Mouse (Mus musculus) CD8-positive naive resting alpha-beta T cell, adult 2 months (primary cell): ENCODE results near the gene Tap2.
A peak's percentile ranks its signal among the peaks of the same experiment; 100 is the strongest.

Experiments used
- DNase-seq, 2 experiments: peaks; one replicate each; pipeline ENCODE4 v3.0.0; 2022; ENCODE audit warnings: low read depth in 2 of 2, low spot score in 2 of 2

The Tap2 gene

DNA sequence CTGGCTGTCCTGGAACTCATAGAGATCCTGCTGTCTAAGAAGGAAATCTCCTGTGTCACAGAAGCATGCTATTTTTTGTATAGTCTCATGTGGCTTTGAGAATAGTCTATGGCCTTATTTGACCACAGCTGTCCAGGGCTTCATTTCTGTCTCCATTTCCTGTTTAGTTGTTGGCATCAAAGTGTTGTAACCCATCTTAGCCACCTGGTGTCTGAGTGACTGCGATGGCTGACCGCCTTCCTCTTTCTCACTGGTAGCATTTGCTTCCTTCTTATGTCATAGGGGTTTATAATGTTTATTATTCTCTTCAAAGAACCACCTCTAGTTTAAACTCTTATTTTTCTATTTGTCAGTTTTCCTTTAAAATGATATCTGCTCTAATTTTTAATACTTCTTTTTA lies 45.4 kb downstream of the Tap2 start:
- DNase-seq = no peak

DNA sequence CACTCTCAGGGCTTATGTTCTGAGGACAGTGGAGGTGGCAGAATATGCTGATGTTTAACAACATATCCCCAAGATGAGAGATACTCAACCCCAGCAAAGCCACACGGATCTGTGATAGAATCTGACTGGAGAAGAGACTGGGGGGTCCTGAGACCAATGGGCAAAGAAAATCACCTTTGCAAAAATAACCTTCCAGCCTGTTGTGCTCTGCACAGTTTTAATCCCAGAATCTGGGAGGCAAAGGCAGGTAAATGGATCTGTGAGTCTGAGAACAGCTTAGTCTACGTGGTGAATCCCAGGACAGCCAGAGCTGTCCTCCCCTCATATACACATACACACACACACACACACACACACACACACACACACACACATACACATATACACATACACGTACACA lies 46.0 kb downstream of the Tap2 start:
- DNase-seq = no peak

DNA sequence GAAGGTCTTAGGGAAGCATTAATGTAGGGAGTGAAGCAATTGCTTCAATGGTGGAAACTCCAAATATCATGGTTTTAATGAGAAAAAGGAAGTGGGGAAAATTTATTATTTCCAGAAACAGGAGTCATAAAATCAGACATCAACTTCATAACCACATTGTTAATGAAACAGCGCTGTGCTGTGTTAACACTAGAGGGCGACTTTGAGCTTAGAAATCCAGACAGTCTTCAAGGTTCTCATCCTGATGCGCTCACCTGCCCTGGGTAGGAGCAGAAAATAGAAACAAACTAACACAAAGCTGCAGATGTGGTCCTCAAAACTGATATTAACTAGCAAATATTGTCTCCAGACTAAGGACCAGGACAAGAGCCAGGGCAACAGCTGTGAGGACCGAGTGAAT lies 46.6 kb downstream of the Tap2 start:
- peak in 1 of 2 experiments; percentile 72 for DNase-seq

DNA sequence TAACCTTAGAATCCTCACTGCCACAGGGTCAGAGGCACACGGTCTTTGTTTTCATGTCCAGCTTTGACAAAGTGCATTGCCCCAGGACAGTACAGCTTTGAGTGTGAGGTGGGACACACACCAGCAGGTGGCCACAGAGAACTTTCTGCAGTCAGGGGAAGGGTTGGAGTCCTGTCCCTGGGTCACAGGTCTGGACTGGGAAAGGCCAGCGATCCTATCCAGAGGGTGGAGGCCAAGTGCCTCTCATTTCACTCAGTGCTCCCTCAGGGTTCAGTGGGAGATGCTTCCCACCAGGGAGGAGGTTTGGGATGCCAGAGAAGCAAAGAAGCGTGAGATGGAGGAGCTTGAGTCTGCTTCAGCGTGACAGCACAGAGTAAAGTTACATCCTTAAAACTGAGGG lies 48.3 kb downstream of the Tap2 start:
- no peak for DNase-seq

DNA sequence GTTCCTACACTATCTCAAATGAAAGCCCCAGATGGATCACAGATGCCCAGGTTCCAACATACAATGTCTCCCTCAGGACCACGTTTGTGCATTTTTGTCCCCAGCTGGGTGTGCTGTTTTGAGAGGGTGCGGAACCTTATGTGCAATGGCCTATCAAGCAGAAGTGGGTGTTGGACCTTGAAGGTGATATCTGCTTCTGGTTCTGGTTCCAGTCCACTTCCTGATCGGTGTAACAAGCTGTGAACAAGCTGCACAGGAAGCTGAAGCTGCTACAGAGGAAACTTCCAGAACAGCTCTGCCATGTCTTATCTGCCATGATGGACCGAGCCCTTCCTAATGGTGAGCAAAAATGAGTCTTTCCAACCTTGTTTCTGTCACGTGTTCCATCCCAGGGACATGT lies 53.2 kb downstream of the Tap2 start:
- DNase-seq = no peak

DNA sequence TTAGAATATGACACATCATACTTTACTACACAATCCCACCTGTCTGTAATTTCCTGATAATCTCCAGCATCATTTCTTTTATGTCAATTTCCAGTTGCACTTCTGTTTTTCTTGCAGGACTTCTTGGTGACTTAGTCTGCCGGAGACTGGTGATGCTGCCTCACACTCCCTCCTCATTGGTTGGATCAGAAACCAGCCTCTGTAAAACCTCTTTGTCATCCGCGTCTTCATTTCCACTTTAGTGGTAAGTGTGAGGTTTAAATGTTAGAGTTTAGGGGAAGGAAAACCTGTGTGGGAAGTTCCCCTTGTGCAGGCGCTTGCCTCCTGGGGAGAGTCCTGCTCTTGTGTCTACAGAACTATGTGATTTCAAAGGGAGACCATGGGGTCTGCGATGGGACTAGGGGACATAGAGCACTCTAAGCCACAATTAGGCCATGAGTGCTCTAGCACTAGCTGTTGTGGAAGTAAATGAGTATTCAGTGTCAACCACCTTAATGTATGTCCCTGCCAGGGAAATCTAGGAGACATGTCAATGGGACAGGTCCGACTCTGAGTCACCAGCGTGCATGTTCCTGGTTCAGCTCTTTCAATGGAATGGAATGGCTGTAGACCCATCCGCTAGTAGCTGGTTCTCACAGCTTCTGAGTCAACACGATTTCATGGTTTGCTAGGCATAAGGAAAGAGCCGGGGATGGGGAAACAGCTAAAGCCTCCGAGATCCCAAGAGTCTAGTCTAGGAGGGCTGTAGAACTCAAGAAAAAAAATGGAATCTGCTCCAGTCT lies 54.5 kb downstream of the Tap2 start, which contains the start of gene H2-Ab1:
Gene H2-Ab1 (plus strand): TSS at position 96 of the 782 bp plus-strand sequence.
- DNase-seq = peak; percentile 76 to 85

DNA sequence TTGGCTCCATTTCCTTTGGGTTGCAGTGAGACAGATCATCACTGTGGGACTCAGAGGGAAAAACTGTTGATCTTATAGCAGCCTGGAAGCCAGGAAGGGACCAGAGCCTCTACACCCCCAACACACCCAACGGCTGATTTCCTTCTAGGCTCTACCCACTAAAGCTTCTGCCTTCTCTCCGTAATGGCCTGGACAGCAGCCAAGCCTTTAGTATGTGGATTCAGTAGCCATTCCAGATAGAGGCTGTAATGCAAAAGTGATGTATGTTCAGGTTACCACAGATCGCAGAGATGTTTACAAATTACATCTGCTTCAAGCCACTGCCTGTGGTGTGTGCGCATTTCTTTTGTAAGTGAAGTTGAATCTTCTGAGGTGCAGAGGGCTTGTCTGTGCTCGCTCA lies 57.2 kb downstream of the Tap2 start:
- DNase-seq = no peak

DNA sequence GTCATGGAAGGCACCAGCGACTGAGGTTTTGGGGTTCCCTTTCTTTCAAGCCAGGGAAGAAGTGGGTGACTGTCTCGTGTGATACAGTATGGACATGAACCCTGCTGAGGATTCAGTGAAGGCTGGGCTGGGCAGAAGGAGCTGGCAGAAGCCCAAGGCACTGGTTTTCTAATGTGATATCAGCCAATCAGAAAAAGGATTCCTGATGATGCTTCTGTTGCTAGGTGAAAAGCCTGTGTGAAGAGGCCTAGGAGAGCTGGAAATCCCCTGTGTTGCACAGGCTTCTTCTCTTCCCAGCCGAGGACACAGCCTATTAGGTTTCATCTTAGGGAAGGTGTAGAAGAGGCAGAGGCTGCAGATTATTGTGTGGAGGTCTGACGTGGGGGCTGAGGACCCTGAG lies 58.2 kb downstream of the Tap2 start:
- peak; percentile 47 to 60 for DNase-seq

DNA sequence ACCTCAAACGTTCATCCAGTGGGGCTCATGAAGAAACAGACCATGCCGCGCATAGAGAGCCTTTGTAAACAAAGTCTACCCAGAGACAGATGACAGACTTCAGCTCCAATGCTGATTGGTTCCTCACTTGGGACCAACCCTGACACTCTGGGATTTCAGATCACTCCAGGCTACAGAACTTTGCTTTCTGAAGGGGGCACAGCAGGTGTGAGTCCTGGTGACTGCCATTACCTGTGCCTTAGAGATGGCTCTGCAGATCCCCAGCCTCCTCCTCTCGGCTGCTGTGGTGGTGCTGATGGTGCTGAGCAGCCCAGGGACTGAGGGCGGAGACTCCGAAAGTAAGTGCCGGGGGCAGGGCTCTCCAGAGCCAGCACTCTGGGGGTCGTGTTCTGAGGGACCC lies 59.7 kb downstream of the Tap2 start:
- DNase-seq = peak; percentile 64 to 73

DNA sequence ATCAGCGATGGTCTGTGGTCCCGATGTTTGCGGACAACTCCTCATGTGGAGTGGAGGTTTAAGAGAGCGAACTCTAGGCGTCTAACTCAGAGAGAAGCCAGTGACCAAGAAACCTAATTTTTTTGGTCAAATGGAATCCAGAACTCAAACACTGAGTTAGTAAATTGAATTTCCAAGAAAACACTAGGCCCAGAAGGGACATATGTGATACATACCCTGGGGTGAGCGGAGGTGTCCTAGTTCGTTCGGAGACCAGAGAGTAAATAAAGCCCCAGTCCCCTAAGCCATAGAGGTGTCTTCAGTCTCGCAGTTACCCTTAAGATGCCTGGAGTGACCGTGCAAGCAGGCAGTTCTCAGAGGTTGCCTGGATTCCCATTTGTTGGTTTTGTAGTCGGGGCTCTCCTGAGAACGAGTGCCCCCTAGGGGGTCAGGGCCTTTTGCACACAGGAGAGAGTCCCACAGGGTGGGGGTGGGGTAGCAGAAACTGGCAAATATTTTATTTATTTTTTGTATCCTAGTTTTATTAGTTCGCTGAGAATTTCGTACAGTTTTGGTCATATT lies 60.6 kb downstream of the Tap2 start:
- no peak for DNase-seq

DNA sequence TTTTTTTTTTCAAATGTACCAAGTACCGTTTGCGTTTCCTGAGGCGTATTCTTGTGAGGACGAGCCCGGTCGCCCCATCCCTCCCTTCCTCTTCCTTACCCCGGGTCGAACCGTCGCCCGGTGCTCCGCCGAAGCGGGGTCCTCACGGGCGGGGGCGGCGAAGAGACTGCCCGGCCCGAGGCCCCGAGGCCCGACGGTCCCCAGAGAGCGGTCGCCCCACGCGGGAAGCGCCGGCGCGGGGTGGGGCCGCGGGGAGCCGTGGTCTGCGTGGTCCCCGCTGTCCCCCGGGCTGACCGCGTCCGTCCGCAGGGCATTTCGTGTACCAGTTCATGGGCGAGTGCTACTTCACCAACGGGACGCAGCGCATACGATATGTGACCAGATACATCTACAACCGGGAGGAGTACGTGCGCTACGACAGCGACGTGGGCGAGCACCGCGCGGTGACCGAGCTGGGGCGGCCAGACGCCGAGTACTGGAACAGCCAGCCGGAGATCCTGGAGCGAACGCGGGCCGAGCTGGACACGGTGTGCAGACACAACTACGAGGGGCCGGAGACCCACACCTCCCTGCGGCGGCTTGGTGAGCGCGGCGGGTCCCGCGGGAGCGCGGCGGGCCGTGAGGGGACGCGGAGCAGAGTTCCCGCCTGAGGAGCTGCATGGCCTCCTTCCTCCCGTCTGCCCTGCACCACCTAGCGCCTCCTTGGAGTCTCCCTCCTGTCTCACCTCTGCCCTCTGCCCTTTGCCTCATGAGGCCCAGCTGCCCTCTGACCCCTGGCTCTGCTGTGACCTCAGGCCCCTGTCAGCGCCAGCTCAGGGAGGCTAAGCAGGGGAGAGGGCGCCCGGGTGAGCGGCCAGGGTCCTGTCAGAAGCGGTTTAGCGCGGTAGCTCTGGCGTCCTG lies 61.4 kb downstream of the Tap2 start:
- no peak for DNase-seq
